Mouse (Mus musculus) cortical plate, adult 2 months (tissue): ENCODE results near the gene Gm9508. TPM values are rescaled to one million over a fixed set of nuclear protein-coding genes. Genes with fewer than 3 reads are reported as not detected.
"Not testable (repeated sequence)": the region's sequence is repeated elsewhere in the genome, so short reads cannot be mapped to it uniquely, and the experiment has no call there.

ENCODE experiments used
- H3K27ac ChIP-seq: fragments of 200-500 bp; 2 replicates; pipeline ENCODE4 v1.5.1; 2012; ENCODE audit warnings: low read length, control low read depth, inconsistent platforms; ENCODE audit not compliant: insufficient read depth
- H3K4me1 ChIP-seq: fragments of 200-500 bp; 2 replicates; pipeline ENCODE4 v1.6.1; 2011; ENCODE audit warnings: low read length; ENCODE audit not compliant: control insufficient read depth, insufficient read depth
- H3K4me3 ChIP-seq: fragments of 200-500 bp; 2 replicates; pipeline ENCODE4 v1.5.1; 2011; ENCODE audit warnings: mild to moderate bottlenecking, low read length, control low read depth; ENCODE audit not compliant: insufficient read depth
- CTCF ChIP-seq: fragments of 200-500 bp; IDR thresholded peaks from 2 replicates; pipeline ENCODE4 v1.5.1; 2011; ENCODE audit warnings: mild to moderate bottlenecking, control low read depth, low read length; ENCODE audit not compliant: insufficient read depth; ENCODE audit errors: extremely low read depth
- POLR2A ChIP-seq: fragments of 200-500 bp; IDR thresholded peaks from 2 replicates; pipeline ENCODE4 v1.6.1; 2011; ENCODE audit warnings: mild to moderate bottlenecking, low read length, control low read depth; ENCODE audit not compliant: insufficient read depth; ENCODE audit errors: extremely low read depth
- polyA plus RNA-seq: library from polyadenylated mRNA; depleted of rRNA; stranded (reverse); fragments of >200 nt; gene quantifications from 2 replicates; pipeline ENCODE4 v1.2.3, GENCODE M21; 2012; rRNA removed

The Gm9508 gene
- not detected in 2 replicates for polyA plus RNA-seq

GRCm38 (mm10) chr10:77697133-77697532 lies at the start of gene Gm9508:
Gene Gm9508, minus strand, starts transcription at chr10:77697233.
- Histone ChIP-seq H3K27ac (no peak within 1 kb of the TSS), H3K4me3 (no peak within 1 kb of the TSS), H3K4me1 (no peaks in the 10 kb centered on the region)
- TF ChIP-seq POLR2A (no peak), CTCF (no peak)

GRCm38 (mm10) chr10:77741924-77742688 lies 45.1 kb upstream of the Gm9508 start, which contains the start of gene Gm18596:
Gene Gm18596, minus strand, starts transcription at chr10:77742638.
- H3K4me3 ChIP-seq, H3K4me1 ChIP-seq, H3K27ac ChIP-seq: not testable (repeated sequence)

GRCm38 (mm10) chr10:77738929-77739328 lies 41.9 kb upstream of the Gm9508 start:
- TF ChIP-seq CTCF, result no peak
- TF ChIP-seq POLR2A, result no peak
- Histone ChIP-seq H3K27ac (no peak overlapping the region), H3K4me3 (no peak overlapping the region), H3K4me1 (no peaks in the 10 kb centered on the region)

GRCm38 (mm10) chr10:77735928-77736327 lies 38.9 kb upstream of the Gm9508 start:
- no peak overlapping the region for H3K4me3 ChIP-seq
- no peak overlapping the region for H3K27ac ChIP-seq
- no peaks in the 10 kb centered on the region for H3K4me1 ChIP-seq
- TF ChIP-seq CTCF, result no peak
- no peak for TF ChIP-seq POLR2A

GRCm38 (mm10) chr10:77729241-77729640 lies 32.2 kb upstream of the Gm9508 start:
- TF ChIP-seq CTCF (peak; percentile 22), POLR2A (no peak)
- no peaks in the 10 kb centered on the region for H3K4me1 ChIP-seq
- no peak overlapping the region for H3K4me3 ChIP-seq
- H3K27ac ChIP-seq, result no peak overlapping the region

GRCm38 (mm10) chr10:77728280-77728679 lies 31.2 kb upstream of the Gm9508 start:
- TF ChIP-seq POLR2A (no peak), CTCF (0 out of 2 replicates have a peak, but pooled peaks have one; percentile 19)
- Histone ChIP-seq H3K4me3 (no peak overlapping the region), H3K4me1 (no peaks in the 10 kb centered on the region), H3K27ac (no peak overlapping the region)

GRCm38 (mm10) chr10:77726186-77726585 lies 29.2 kb upstream of the Gm9508 start, which contains the start of gene Gm10100:
Gene Gm10100, plus strand, starts transcription at chr10:77726486.
- no peak within 1 kb of the TSS for H3K27ac ChIP-seq
- no peak within 1 kb of the TSS for H3K4me3 ChIP-seq
- H3K4me1 ChIP-seq, result no peaks in the 10 kb centered on the region
- no peak for TF ChIP-seq CTCF
- no peak for TF ChIP-seq POLR2A

- H3K4me1 ChIP-seq, result no peaks in the 10 kb centered on the region
- TF ChIP-seq POLR2A, result no peak
- TF ChIP-seq CTCF, result no peak
- no peak overlapping the region for H3K27ac ChIP-seq
- H3K4me3 ChIP-seq, result no peak overlapping the region
Observed at GRCm38 (mm10) chr10:77724855-77725254, 27.8 kb upstream of the Gm9508 start.

- H3K4me3 ChIP-seq, H3K27ac ChIP-seq: not testable (repeated sequence)
Observed at GRCm38 (mm10) chr10:77720299-77720698, 23.3 kb upstream of the Gm9508 start, which contains the start of gene Krtap12-1. Gene Krtap12-1, plus strand, starts transcription at chr10:77720599.

GRCm38 (mm10) chr10:77715507-77715906 lies 18.5 kb upstream of the Gm9508 start, which contains the start of gene Gm10142:
Gene Gm10142, plus strand, starts transcription at chr10:77715807.
- Histone ChIP-seq H3K27ac (no peak within 1 kb of the TSS), H3K4me1 (no peaks in the 10 kb centered on the region), H3K4me3 (no peak within 1 kb of the TSS)
- TF ChIP-seq POLR2A, result no peak
- no peak for TF ChIP-seq CTCF

More at GRCm38 (mm10) chr10:77720299-77720698, 23.3 kb upstream of the Gm9508 start, which contains the start of gene Krtap12-1:
- H3K4me1 ChIP-seq, result not testable (repeated sequence)
